Mouse (Mus musculus) midbrain, embryonic 11.5 days (tissue): Measurements from ENCODE around the gene Foxo3. TPM values are rescaled to one million over a fixed set of nuclear protein-coding genes. Genes with fewer than 3 reads are reported as not detected.

ENCODE experiments used
- ATAC-seq: fragments of 200-750 bp; cut with Nextera tagmentation; 2 replicates; pipeline ENCODE4 v1.8.0; 2017; ENCODE audit warnings: moderate TSS enrichment, moderate library complexity; ENCODE audit not compliant: low FRiP score
- DNase-seq: peaks from one replicate; pipeline ENCODE4 v3.0.0; 2015; ENCODE audit warnings: low spot score; ENCODE audit errors: missing footprints
- H3K27ac ChIP-seq: fragments of 300-500 bp; sonication (generic); 2 replicates; pipeline ENCODE4 v1.5.1; 2014; ENCODE audit warnings: low read depth, low read length
- H3K27me3 ChIP-seq: fragments of 300-500 bp; sonication (generic); 2 replicates; pipeline ENCODE4 v1.6.1; 2014; ENCODE audit warnings: mild to moderate bottlenecking, low read length, moderate library complexity, mixed read lengths; ENCODE audit not compliant: control insufficient read depth, insufficient read depth
- H3K36me3 ChIP-seq: fragments of 300-500 bp; sonication (generic); 2 replicates; pipeline ENCODE4 v1.6.1; 2014; ENCODE audit warnings: mild to moderate bottlenecking, low read length, moderate library complexity, mixed read lengths; ENCODE audit not compliant: control insufficient read depth, insufficient read depth
- H3K4me1 ChIP-seq: fragments of 300-500 bp; sonication (generic); 2 replicates; pipeline ENCODE4 v1.6.1; 2014; ENCODE audit warnings: low read length; ENCODE audit not compliant: control insufficient read depth, insufficient read depth
- H3K4me2 ChIP-seq: fragments of 300-500 bp; sonication (generic); 2 replicates; pipeline ENCODE4 v1.6.1; 2014; ENCODE audit warnings: mild to moderate bottlenecking, moderate library complexity
- H3K4me3 ChIP-seq: fragments of 300-500 bp; sonication (generic); 2 replicates; pipeline ENCODE4 v1.5.1; 2014; ENCODE audit warnings: low read depth, low read length
- H3K9ac ChIP-seq: fragments of 300-500 bp; sonication (generic); 2 replicates; pipeline ENCODE4 v1.6.1; 2014; ENCODE audit warnings: low read length
- H3K9me3 ChIP-seq: fragments of 300-500 bp; sonication (generic); 2 replicates; pipeline ENCODE4 v1.6.1; 2016; ENCODE audit warnings: low read length; ENCODE audit not compliant: control insufficient read depth
- WGBS: fragments of 180-500 bp; shearing (Covaris S2); extraction: QIAGEN DNeasy Blood & Tissue Kit; methylation state at CpG from one replicate; pipeline ENCODE4 v1.1.7; 2014; 5-methylcytosine and 5-hydroxymethylcytosine counted together
- polyA plus RNA-seq: library from polyadenylated mRNA; unstranded; fragments of >200 nt; fragmentation: Nextera tagmentation; extraction: Ambion mirVana; gene quantifications from 2 replicates; pipeline ENCODE4 v1.2.1, GENCODE M21; 2014

Gene Foxo3
- 4.0 and 4.6 TPM in 2 replicates for polyA plus RNA-seq

- peak; percentile 95 for DNase-seq
- peak within 1 kb of the TSS; percentile 72 for H3K4me3 ChIP-seq
- no peaks in the 10 kb centered on the region for H3K36me3 ChIP-seq
Observed at GRCm38 (mm10) chr10:42276507-42277345, at the start of gene Foxo3. Gene Foxo3 (minus strand): TSS chr10:42276755.

GRCm38 (mm10) chr10:42325305-42325704 lies 48.8 kb upstream of the Foxo3 start:
- no peaks in the 10 kb centered on the region for H3K27me3 ChIP-seq
- no peak overlapping the region for H3K27ac ChIP-seq
- H3K4me3 ChIP-seq = no peak overlapping the region
- ATAC-seq (no peak), DNase-seq (peak; percentile 74)
- no peaks in the 10 kb centered on the region for H3K9me3 ChIP-seq
- no peak overlapping the region for H3K4me2 ChIP-seq
- no peaks in the 10 kb centered on the region for H3K4me1 ChIP-seq
- no peak overlapping the region for H3K9ac ChIP-seq
- no peaks in the 10 kb centered on the region for H3K36me3 ChIP-seq
- WGBS = 77% methylated on average over 10 of the region's 10 CpGs

More at GRCm38 (mm10) chr10:42276507-42277345, at the start of gene Foxo3:
- peak; percentile 69 for ATAC-seq
- peak within 1 kb of the TSS; percentile 80 for H3K9ac ChIP-seq
- WGBS = under 1% methylated on average over 87 of the region's 88 CpGs
- peaks cover 17% of the 10 kb centered on the region for H3K4me1 ChIP-seq
- no peaks in the 10 kb centered on the region for H3K9me3 ChIP-seq
- peaks cover 18% of the 10 kb centered on the region for H3K27me3 ChIP-seq
- peak within 1 kb of the TSS; percentile 92 for H3K27ac ChIP-seq
- peak within 1 kb of the TSS; percentile 98 for H3K4me2 ChIP-seq

- ATAC-seq (no peak), DNase-seq (peak; percentile 57)
- Histone ChIP-seq H3K9me3 (no peaks in the 10 kb centered on the region), H3K4me2 (no peak overlapping the region), H3K4me3 (no peak overlapping the region), H3K4me1 (no peaks in the 10 kb centered on the region), H3K27me3 (no peaks in the 10 kb centered on the region), H3K27ac (no peak overlapping the region), H3K36me3 (no peaks in the 10 kb centered on the region), H3K9ac (no peak overlapping the region)
Observed at GRCm38 (mm10) chr10:42323978-42324377, 47.4 kb upstream of the Foxo3 start.

- no peak for ATAC-seq
- DNase-seq = peak; percentile 21
- Histone ChIP-seq H3K9me3 (no peaks in the 10 kb centered on the region), H3K27me3 (peaks cover 3% of the 10 kb centered on the region), H3K4me1 (peaks cover 3% of the 10 kb centered on the region; the same call in 1 of the 2 replicates), H3K4me2 (no peak overlapping the region), H3K36me3 (no peaks in the 10 kb centered on the region), H3K4me3 (no peak overlapping the region), H3K27ac (no peak overlapping the region), H3K9ac (no peak overlapping the region)
- WGBS = 88% methylated on average over 22 of the region's 22 CpGs
Observed at GRCm38 (mm10) chr10:42313222-42313786, 36.7 kb upstream of the Foxo3 start.

- DNase-seq = peak; percentile 35
- ATAC-seq = no peak
- Histone ChIP-seq H3K36me3 (no peaks in the 10 kb centered on the region), H3K27ac (no peak overlapping the region), H3K9ac (no peak overlapping the region), H3K4me3 (no peak overlapping the region), H3K4me1 (peaks cover 3% of the 10 kb centered on the region; the same call in 1 of the 2 replicates), H3K27me3 (peaks cover 3% of the 10 kb centered on the region), H3K9me3 (no peaks in the 10 kb centered on the region), H3K4me2 (no peak overlapping the region)
- 69% methylated on average over 1 of the region's 1 CpGs for WGBS
Observed at GRCm38 (mm10) chr10:42312557-42312956, 36.0 kb upstream of the Foxo3 start.

GRCm38 (mm10) chr10:42308687-42308987 lies 32.1 kb upstream of the Foxo3 start:
- Histone ChIP-seq H3K27ac (no peak overlapping the region), H3K27me3 (peaks cover 5% of the 10 kb centered on the region), H3K4me1 (peaks cover 3% of the 10 kb centered on the region; the same call in 1 of the 2 replicates), H3K36me3 (no peaks in the 10 kb centered on the region), H3K9ac (no peak overlapping the region), H3K4me3 (no peak overlapping the region), H3K9me3 (no peaks in the 10 kb centered on the region), H3K4me2 (peak overlapping the region; percentile 41)
- peak; percentile 42; the same call in 1 of the 2 replicates for ATAC-seq
- 32% methylated on average over 8 of the region's 8 CpGs for WGBS
- DNase-seq = no peak

- peaks cover 5% of the 10 kb centered on the region for H3K27me3 ChIP-seq
- ATAC-seq (peak; percentile 78), DNase-seq (peak; percentile 99)
- peak overlapping the region; percentile 41 for H3K4me2 ChIP-seq
- WGBS = 7% methylated on average over 20 of the region's 20 CpGs
- no peak overlapping the region for H3K9ac ChIP-seq
- H3K4me1 ChIP-seq = peaks cover 3% of the 10 kb centered on the region; the same call in 1 of the 2 replicates
- H3K27ac ChIP-seq = no peak overlapping the region
- no peak overlapping the region for H3K4me3 ChIP-seq
- no peaks in the 10 kb centered on the region for H3K36me3 ChIP-seq
- no peaks in the 10 kb centered on the region for H3K9me3 ChIP-seq
Observed at GRCm38 (mm10) chr10:42307980-42308686, 31.6 kb upstream of the Foxo3 start.

GRCm38 (mm10) chr10:42306422-42306821 lies 29.9 kb upstream of the Foxo3 start:
- DNase-seq (peak; percentile 59), ATAC-seq (no peak)
- peaks cover 3% of the 10 kb centered on the region; the same call in 1 of the 2 replicates for H3K4me1 ChIP-seq
- H3K4me2 ChIP-seq = no peak overlapping the region
- WGBS = 90% methylated on average over 8 of the region's 8 CpGs
- no peak overlapping the region for H3K27ac ChIP-seq
- peaks cover 5% of the 10 kb centered on the region for H3K27me3 ChIP-seq
- no peak overlapping the region for H3K9ac ChIP-seq
- H3K36me3 ChIP-seq = no peaks in the 10 kb centered on the region
- no peaks in the 10 kb centered on the region for H3K9me3 ChIP-seq
- H3K4me3 ChIP-seq = no peak overlapping the region

GRCm38 (mm10) chr10:42300805-42301204 lies 24.2 kb upstream of the Foxo3 start:
- Histone ChIP-seq H3K9ac (no peak overlapping the region), H3K36me3 (no peaks in the 10 kb centered on the region), H3K9me3 (no peaks in the 10 kb centered on the region), H3K4me1 (no peaks in the 10 kb centered on the region), H3K27ac (no peak overlapping the region), H3K27me3 (no peaks in the 10 kb centered on the region), H3K4me2 (no peak overlapping the region), H3K4me3 (no peak overlapping the region)
- ATAC-seq (no peak), DNase-seq (no peak)
- WGBS = 69% methylated on average over 4 of the region's 4 CpGs
